Mouse (Mus musculus): Measurements from ENCODE around the gene Cdk11b.

DNA sequence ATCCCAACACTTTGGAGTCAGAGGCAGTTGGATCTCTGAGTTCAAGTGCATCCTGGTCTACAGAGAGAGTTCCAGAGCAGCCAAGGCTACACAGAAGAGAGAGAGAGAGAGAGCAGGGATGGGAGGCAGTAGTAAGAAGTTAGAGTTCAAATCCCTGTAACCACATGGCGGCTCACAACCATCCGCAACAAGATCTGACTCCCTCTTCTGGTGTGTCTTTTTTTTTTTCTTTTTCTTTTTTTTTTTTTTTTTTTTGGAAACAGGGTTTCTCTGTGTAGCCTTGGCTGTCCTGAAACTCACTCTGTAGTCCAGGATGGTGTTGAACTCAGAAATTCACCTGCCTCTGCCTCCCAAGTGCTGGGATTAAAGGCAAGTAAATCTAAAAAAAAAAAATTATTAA is 47.4 kb downstream of the Cdk11b start:
- TF ChIP-seq CTCF (IDR thresholded peaks at IDR 0.05; ENCODE audit: insufficient read depth, low read depth, low read length) (no peak), POLR2A (IDR thresholded peaks at IDR 0.05; ENCODE audit: insufficient read depth, low read depth, low read length) (no peak)

Measured in olfactory bulb, adult 2 months (tissue).